Mouse (Mus musculus): Measurements from ENCODE around the gene Dkkl1. TPM values are rescaled to one million over a fixed set of nuclear protein-coding genes. Genes with fewer than 3 reads are reported as not detected.
"Not testable (repeated sequence)": the region's sequence is repeated elsewhere in the genome, so short reads cannot be mapped to it uniquely, and the experiment has no call there.

Gene Dkkl1
- total RNA-seq, 2 experiments from 2014 or later, result 16.3 to 18.7 TPM

DNA sequence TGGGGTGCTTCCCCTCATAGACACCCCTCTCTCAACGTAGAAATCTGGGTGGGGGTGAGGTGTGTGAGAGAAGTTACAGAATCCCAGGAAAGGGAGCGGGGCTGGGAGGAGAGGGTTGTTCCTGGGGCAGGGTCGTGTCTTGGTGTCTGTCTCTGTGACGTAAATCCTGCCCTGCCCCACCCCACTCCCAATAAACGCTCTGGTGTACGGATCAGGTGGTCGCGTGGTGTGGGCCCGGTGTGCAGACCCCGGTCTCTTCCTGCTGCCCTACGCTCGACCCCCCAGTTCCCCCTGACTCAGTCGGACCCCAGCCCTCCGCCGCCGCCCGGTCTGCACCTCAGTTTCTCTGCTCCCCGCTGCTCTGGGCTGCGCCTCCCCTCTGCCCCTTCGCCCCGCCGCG, 36.0 kb downstream of the Dkkl1 start:
- intact Hi-C loops (cut with DNase I), result no loop called here
- no peak for DNase-seq (ENCODE audit: extremely low spot score in 1 of 2, low spot score in 2 of 2)

DNA sequence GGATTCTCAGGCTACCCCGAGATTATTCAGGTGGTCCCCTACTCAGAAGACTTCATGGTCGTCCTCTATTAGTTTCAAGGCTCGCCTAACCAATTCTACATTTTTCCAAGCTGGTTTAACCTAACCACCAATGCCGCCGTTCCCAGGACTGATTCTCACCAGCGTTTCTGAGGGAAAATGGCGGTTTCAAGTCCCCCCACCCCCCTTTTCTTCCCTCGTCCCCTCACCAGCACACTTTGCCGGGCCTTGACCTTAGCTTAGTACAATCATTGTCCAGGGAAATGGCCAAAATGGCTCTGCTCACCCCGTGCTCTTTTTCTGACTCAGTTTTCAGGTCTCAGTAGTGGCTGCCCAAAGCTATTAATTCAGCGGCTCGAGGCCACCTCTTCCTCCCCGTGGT, 36.5 kb downstream of the Dkkl1 start:
- intact Hi-C loops (cut with DNase I), result no loop called here
- DNase-seq (ENCODE audit: extremely low spot score in 1 of 2, low spot score in 2 of 2), result no peak

- intact Hi-C loops (cut with DNase I), result no loop called here
- DNase-seq (ENCODE audit: extremely low spot score in 1 of 2, low spot score in 2 of 2), result no peak
Observed at GRCm38 (mm10) chr7:45174567-45175280, 37.2 kb downstream of the Dkkl1 start.

GRCm38 (mm10) chr7:45173772-45174171, 38.2 kb downstream of the Dkkl1 start:
- intact Hi-C loops (cut with DNase I); DNase-seq (ENCODE audit: extremely low spot score in 1 of 2, low spot score in 2 of 2): not testable (repeated sequence)

DNA sequence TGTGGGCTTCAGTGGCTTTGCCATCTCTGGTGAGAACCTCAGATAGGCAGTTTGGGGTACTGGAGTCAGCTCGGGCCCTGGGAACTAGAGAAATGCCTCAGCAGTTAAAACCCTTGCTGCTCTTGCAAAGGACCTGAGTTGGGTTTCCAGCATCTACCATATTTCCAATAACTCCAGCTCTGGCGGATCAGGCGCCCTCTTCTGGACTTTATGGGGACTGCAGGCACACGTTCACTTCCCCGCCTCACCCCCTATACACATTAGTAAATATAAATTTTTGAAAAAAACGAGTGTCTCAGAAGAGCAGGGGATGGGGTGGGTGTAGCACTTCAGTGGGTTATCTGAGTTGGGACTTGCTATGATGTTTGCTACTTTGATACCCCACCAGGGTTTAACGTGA, 39.0 kb downstream of the Dkkl1 start:
- intact Hi-C loops (cut with DNase I), result no loop called here
- no peak for DNase-seq (ENCODE audit: extremely low spot score in 1 of 2, low spot score in 2 of 2)

DNA sequence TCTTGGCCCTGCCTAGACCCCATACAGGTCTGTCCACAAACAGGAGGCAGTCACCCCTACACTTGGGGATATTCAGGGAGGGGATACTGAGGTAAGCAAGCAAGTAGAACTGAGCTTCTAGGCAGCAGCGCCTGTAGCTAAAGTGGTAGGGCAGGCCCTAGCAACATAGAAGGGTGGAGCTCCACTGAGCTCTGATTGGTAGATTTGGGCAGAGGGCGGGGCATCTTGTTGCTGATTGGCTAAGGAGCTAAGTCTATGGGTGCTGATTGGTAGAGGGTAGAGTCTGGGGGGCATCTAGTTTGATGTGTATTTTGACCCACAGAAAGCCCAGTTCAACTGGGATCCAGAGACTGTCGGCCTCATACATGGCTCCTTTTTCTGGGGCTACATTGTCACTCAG, 42.5 kb downstream of the Dkkl1 start:
- intact Hi-C loops (cut with DNase I), result loop anchor here (10.0 kb wide), 1 partner anchor 195 kb away; the partner anchor contains the start of gene Ppfia3
- no peak for DNase-seq (ENCODE audit: extremely low spot score in 1 of 2, low spot score in 2 of 2)

DNA sequence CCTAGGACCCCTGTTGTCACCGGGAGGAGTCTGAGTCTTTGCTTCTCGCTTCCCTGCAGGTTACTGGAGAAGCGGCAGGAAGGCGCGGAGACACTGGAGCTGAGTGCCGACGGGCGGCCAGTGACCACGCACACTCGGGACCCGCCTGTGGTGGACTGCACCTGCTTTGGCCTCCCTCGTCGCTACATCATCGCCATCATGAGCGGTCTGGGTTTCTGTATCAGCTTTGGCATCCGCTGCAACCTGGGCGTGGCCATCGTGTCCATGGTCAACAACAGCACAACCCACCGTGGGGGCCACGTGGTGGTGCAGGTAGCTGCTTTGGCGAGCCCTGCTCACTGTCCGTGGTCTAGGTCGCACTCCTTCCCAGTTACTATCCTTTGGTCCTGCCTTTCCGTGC, 43.3 kb downstream of the Dkkl1 start:
- no peak for DNase-seq (ENCODE audit: extremely low spot score in 1 of 2, low spot score in 2 of 2)
- intact Hi-C loops (cut with DNase I), result loop anchor here (10.0 kb wide), 1 partner anchor 196 kb away; the partner anchor contains the start of gene Ppfia3

- intact Hi-C loops (cut with DNase I), result loop anchor here (10.0 kb wide), 1 partner anchor 197 kb away; the partner anchor contains the start of gene Ppfia3
- DNase-seq (ENCODE audit: extremely low spot score in 1 of 2, low spot score in 2 of 2), result no peak
Observed at GRCm38 (mm10) chr7:45167761-45168445, 44.0 kb downstream of the Dkkl1 start.

GRCm38 (mm10) chr7:45166950-45167401, 45.0 kb downstream of the Dkkl1 start:
- no peak for DNase-seq (ENCODE audit: extremely low spot score in 1 of 2, low spot score in 2 of 2)
- intact Hi-C loops (cut with DNase I), result loop anchor here (10.0 kb wide), 1 partner anchor 198 kb away; the partner anchor contains the start of gene Ppfia3

DNA sequence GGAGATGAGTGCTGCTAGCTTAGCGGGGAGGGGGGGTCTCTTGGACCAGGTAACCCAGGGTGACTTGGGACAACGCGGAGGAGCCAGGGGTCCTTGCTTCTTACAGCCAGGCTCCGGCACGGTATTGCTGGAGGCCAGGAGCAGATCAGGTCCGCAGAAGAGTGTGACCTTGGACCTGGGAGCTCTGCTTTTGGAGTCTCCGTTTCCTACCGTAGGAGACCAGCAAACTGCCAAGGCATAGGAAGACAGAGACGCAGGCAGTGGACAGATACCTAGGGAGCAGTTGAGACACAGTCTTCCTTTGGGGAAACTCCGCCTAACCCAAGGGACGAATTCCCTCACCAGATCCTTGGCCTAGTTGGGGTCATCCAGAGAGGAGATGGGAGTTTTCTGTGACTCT, 46.2 kb downstream of the Dkkl1 start:
- intact Hi-C loops (cut with DNase I), result loop anchor here (10.0 kb wide), 1 partner anchor 199 kb away; the partner anchor contains the start of gene Ppfia3
- no peak for DNase-seq (ENCODE audit: extremely low spot score in 1 of 2, low spot score in 2 of 2)

DNA sequence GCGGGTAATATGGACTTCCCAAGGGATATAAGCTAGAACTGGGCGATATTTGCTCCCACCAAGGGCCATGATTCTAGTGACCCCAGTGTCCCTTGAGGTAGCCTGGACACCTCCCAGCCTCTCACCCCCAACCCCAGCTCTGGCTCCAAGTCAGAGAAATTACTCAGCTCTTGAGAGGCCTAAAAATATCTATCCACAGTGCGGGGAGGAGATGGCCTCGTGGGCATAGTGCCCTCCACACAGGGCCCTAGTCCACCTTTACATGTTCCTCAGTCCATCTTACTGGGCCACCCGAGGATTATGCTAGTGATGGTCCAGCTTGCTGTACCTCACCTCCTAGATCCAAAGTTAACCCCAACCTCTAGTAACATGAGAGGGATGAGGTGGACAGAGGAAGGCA, 47.1 kb downstream of the Dkkl1 start:
- no peak for DNase-seq (ENCODE audit: extremely low spot score in 1 of 2, low spot score in 2 of 2)

DNA sequence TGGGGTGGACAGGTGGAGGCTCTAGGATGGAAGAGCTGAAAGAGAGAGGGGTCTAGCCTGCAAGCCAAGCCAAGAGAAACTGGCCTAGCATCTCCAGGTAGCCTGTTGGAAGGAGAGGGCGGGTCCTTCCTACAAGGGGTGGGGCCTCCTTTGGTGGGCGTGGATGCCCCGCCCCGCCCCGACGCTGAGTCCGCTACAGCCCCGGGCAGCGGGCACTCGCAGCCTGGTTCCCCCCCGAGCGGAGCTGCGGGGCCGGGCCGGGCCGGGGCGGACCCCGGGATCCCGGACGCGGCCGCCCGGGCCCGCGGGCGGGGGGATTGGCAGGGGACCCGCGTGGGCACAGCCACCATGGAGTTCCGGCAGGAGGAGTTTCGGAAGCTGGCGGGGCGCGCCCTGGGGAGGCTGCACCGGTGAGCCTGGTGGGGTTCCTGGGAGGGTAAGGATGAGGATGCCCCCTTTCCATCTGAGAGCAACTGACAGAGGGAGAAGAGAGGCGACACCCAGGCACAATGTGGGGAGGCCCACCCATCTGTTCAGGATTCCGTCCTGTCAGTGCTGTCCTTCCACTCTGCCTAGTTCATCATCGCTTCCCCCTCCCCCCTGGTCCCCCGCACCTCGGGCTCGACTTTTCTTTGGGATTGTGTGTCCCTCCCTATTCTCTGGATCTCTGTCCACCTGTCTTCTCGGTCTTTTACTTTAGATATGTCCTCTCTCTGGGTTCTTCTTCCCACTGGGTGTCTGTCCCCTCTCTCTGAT, 48.0 kb downstream of the Dkkl1 start, which contains the start of gene Slc17a7:
Slc17a7 (plus strand) TSS at position 215 of the 756 bp plus-strand sequence.
- peak in 1 of 2 experiments; percentile 63 for DNase-seq (ENCODE audit: extremely low spot score in 1 of 2, low spot score in 2 of 2)
- intact Hi-C loops (cut with DNase I), result loop anchor here (2.0 to 10.0 kb wide), 3 partner anchors 33 to 201 kb away; partner anchors contain the start of gene Ppfia3

More for the DNA sequence above, 47.1 kb downstream of the Dkkl1 start:
- intact Hi-C loops (cut with DNase I), result loop anchor here (5.0 to 10.0 kb wide), 2 partner anchors 32 to 200 kb away; partner anchors contain the start of gene Ppfia3

- intact Hi-C loops (cut with DNase I), result loop anchor here (2.0 to 10.0 kb wide), 3 partner anchors 34 to 202 kb away; partner anchors contain the start of gene Ppfia3
- DNase-seq (ENCODE audit: extremely low spot score in 1 of 2, low spot score in 2 of 2), result peak in 1 of 2 experiments; percentile 23
Observed at GRCm38 (mm10) chr7:45162996-45163615, 48.8 kb downstream of the Dkkl1 start.

DNA sequence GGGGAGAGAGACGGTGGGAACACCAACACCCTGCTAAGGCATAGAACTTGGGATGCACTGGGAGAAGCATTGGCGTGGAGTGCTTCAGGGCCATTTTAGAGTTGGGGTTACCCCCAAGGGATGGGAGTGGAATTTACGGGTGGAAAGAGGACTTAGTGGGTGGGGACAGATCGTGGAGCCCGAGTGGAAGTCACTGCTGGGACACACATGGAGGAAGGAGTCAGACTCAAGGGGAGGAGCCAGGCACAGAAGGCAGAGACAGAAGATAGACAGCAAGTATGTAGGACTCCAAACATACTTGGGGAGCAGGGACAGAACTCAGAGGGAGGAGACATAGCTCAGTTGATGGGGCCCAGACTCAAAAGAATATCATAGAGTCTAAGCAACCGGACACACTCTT, 49.4 kb downstream of the Dkkl1 start:
- intact Hi-C loops (cut with DNase I), result loop anchor here (2.0 to 10.0 kb wide), 3 partner anchors 35 to 202 kb away; partner anchors contain the start of gene Ppfia3
- peak in 1 of 2 experiments; percentile 33 for DNase-seq (ENCODE audit: extremely low spot score in 1 of 2, low spot score in 2 of 2)

DNA sequence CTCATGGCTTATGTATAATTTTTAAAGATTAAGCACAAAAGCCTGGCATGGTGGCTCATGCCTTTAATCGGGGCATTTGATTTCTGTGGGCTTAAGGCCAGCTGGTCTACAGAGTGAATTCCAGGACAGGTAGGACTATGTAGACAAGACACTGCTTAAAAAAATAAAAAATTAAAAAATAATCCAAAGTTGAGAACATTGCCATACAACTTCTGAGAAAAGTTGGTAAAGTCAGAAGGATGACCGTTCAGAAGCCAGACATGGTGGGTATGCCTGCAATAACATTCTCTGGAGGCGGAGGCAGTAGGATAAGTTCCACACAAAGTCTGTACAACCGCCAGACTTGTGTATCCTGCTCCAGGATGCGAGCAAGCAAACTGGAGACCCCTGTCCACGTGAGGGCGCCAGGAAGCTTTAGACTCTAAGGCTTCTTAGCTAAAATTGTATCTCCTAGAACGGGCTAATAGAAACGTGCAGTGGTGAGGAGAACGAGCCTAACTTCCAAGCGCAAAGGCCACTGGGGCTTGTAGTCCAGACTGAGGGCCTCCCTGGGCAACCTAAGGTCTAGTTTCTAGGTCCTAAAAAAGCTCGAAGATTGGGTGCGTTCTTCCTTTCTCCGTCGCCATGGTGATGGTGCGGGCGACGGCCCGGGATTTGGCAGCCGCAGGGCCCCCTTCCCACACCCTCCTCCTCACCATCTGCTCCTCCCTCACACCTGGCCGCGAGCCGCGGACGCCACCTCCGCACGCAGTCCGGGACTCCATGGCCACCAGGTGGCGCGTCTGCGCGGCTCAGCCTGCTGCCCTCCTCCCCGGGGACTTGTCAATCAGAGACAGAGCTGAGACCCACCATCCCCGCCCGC, 50.1 kb downstream of the Dkkl1 start:
- DNase-seq (ENCODE audit: extremely low spot score in 1 of 2, low spot score in 2 of 2), result peak; percentile 89 to 94
- intact Hi-C loops (cut with DNase I), result loop anchor here (2.0 to 10.0 kb wide), 3 partner anchors 35 to 203 kb away; partner anchors contain the start of gene Ppfia3

DNA sequence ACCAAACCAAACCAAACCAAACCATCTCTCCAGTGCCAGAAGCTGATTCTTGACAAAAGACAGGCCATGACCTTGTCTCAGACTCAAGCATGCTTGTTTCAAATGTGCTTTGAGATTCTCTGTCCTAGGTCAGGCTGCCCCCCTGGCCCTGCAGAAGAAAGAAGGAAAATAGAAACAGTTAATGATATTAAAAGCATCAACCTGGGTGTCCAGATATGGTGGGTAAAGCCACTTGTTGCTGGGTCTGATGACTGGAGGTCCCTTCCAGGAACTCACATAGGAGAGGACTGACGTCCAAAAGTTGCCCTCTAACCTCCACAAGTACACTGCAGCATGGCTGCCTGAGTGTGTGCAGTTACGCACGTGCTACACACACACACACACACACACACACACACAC, 51.1 kb downstream of the Dkkl1 start:
- intact Hi-C loops (cut with DNase I), result loop anchor here (5.0 to 10.0 kb wide), 2 partner anchors 36 to 204 kb away; partner anchors contain the start of gene Ppfia3
- no peak for DNase-seq (ENCODE audit: extremely low spot score in 1 of 2, low spot score in 2 of 2)

DNA sequence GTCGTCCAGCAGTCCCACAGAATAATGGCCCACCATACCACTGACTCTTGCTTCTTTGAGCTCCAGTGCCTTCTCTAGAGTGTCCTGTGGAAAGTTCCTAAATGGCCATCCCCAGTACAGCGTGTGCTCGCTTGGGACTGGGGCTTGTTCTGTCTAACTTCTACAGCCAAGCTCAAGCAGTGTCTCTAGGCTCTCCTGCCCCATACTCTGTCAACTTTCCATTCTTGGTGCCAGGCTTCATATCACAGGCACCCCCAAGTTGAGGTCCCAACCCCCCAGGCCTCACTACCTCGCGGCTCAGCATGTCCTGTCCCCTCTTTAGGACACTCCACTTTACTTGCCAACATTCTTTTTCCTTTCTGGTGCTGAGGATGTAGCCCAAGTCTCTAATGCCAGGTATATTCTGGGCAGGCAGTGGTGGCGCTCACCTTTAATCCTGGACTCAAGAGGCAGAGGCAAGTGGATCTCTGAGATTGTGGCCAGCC, 51.6 kb downstream of the Dkkl1 start:
- intact Hi-C loops (cut with DNase I), result loop anchor here (5.0 to 10.0 kb wide), 2 partner anchors 37 to 204 kb away; partner anchors contain the start of gene Ppfia3
- no peak for DNase-seq (ENCODE audit: extremely low spot score in 1 of 2, low spot score in 2 of 2)

All from left cerebral cortex, postnatal 10 days (tissue).